Mouse (Mus musculus) heart, adult 2 months (tissue): ENCODE data around the gene Eddm3b.

Experiments used
- CTCF ChIP-seq: fragments of 200-600 bp; IDR thresholded peaks from 2 replicates; pipeline ENCODE4 v1.8.1; 2022; ENCODE audit warnings: antibody characterized with exemption, mild to moderate bottlenecking, moderate library complexity
- POLR2A ChIP-seq: fragments of 200-500 bp; IDR thresholded peaks from 2 replicates; pipeline ENCODE4 v1.6.1; 2011; ENCODE audit warnings: mild to moderate bottlenecking, low read depth, low read length, control low read depth; ENCODE audit not compliant: insufficient read depth

GRCm38 (mm10) chr14:51130315-51130940 lies 16.2 kb downstream of the Eddm3b start:
- TF ChIP-seq CTCF, result no peak
- TF ChIP-seq POLR2A, result no peak
